Mouse (Mus musculus) testis, adult 2 months (tissue): Measurements from ENCODE around the gene Trpc6. TPM values are rescaled to one million over a fixed set of nuclear protein-coding genes. Genes with fewer than 3 reads are reported as not detected.

ENCODE experiments used
- H3K27ac ChIP-seq: fragments of 200-500 bp; 2 replicates; pipeline ENCODE4 v1.5.1; 2012; ENCODE audit warnings: low read depth, low read length; ENCODE audit not compliant: control insufficient read depth, insufficient read depth
- H3K27me3 ChIP-seq: fragments of 200-500 bp; 2 replicates; pipeline ENCODE4 v1.6.1; 2012; ENCODE audit warnings: mild to moderate bottlenecking, low read length, moderate library complexity; ENCODE audit not compliant: control insufficient read depth, insufficient read depth
- H3K36me3 ChIP-seq: fragments of 200-500 bp; 2 replicates; pipeline ENCODE4 v1.6.1; 2012; ENCODE audit warnings: mild to moderate bottlenecking, low read length; ENCODE audit not compliant: control insufficient read depth, insufficient read depth
- H3K4me1 ChIP-seq: fragments of 200-500 bp; 2 replicates; pipeline ENCODE4 v1.6.1; 2012; ENCODE audit warnings: low read length; ENCODE audit not compliant: control insufficient read depth, insufficient read depth
- H3K4me3 ChIP-seq: fragments of 200-500 bp; 2 replicates; pipeline ENCODE4 v1.5.1; 2012; ENCODE audit warnings: low read depth, mild to moderate bottlenecking, low read length, moderate library complexity, mixed read lengths; ENCODE audit not compliant: control insufficient read depth
- CTCF ChIP-seq: fragments of 200-500 bp; IDR thresholded peaks from 2 replicates; pipeline ENCODE4 v1.5.1; 2012; ENCODE audit warnings: low read depth, mild to moderate bottlenecking, inconsistent platforms, low read length, moderate library complexity; ENCODE audit not compliant: control insufficient read depth, insufficient read depth, insufficient replicate concordance
- POLR2A ChIP-seq: fragments of 200-500 bp; IDR thresholded peaks from 2 replicates; pipeline ENCODE4 v1.6.1; 2012; ENCODE audit warnings: low read depth, mild to moderate bottlenecking, inconsistent platforms, low read length, moderate library complexity; ENCODE audit not compliant: control insufficient read depth
- polyA plus RNA-seq: library from polyadenylated mRNA; depleted of rRNA; stranded (reverse); fragments of >200 nt; gene quantifications from 2 replicates; pipeline ENCODE4 v1.2.3, GENCODE M21; 2012

Gene Trpc6
- polyA plus RNA-seq, 1 experiment, result 0.02 TPM

DNA sequence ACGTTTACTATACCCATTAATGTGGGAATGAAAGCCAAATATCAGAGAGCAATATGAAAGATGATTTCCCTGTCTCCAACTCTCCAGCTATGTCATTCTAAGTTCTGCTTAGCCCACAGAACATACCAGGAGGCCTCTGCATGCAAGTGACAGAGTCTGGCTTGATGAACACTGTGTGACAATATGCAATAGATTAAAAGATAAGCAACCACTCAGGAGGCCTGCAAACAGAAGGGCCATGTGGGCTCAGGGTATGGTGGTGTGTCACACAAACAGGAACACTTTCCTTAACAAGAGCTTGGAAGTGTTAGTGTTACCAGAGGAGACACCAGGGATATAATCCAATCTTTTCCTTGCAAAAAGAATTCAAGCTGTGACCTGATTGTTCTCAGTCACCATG, 159.6 kb downstream of the Trpc6 start:
- Histone ChIP-seq H3K27ac (no peak overlapping the region), H3K27me3 (no peaks in the 10 kb centered on the region), H3K4me1 (no peaks in the 10 kb centered on the region), H3K36me3 (no peaks in the 10 kb centered on the region), H3K4me3 (no peak overlapping the region)
- TF ChIP-seq POLR2A (no peak), CTCF (no peak)

DNA sequence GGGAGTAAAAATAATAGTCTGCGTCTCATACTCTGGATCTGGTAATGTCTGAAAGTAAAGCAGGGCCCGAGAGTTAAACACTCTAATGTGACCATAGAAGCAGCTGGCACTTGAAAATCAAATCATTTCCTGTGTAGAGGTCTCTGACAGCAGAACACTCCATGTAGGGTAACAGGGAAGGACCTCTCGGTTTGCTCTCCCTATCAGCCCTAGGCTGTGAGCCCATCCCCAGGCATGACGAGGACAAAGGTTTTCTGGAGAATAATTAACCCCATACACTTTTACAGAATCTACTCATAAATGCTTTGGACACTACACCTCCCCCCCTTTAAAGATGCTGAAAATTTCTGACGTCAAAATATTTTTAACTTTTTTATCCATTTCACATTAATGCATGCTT, 160.0 kb downstream of the Trpc6 start:
- Histone ChIP-seq H3K4me1 (no peaks in the 10 kb centered on the region), H3K36me3 (no peaks in the 10 kb centered on the region), H3K4me3 (no peak overlapping the region), H3K27me3 (no peaks in the 10 kb centered on the region), H3K27ac (no peak overlapping the region)
- no peak for TF ChIP-seq CTCF
- no peak for TF ChIP-seq POLR2A

DNA sequence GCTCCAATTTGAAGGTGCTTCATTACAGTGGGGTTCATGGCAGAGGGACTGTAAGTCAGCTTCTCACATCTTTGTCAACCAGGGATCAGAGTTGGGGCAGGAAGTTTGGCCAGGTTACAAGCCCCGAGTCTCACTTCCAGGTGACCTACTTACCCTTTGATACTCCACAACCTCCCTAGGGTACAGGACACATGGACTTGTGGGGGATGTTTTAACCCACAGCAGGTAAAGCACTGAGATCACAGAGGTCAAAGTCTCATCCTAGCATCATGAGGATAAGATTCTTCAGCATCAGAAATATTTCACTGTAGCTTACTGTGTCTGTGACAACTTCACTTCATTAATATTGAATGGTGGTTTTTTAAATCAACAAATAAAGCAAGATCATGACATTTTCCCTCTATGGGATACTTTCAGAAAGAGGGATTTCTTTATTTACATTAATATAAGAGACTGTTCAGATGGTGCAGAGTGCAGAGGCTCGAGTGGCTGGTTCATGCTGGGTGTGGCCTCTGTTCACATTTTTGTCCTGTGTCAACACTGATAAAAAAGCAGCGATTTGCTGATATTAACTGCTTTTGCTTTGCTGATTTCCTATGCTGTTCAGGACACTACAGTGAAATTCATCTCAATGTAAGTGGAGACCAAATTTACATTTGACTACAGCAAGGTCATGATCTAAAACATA, 166.3 kb downstream of the Trpc6 start:
- no peak overlapping the region for H3K4me3 ChIP-seq
- TF ChIP-seq POLR2A (no peak), CTCF (no peak)
- H3K36me3 ChIP-seq, result no peaks in the 10 kb centered on the region
- no peak overlapping the region for H3K27ac ChIP-seq
- H3K4me1 ChIP-seq, result no peaks in the 10 kb centered on the region
- no peaks in the 10 kb centered on the region for H3K27me3 ChIP-seq

DNA sequence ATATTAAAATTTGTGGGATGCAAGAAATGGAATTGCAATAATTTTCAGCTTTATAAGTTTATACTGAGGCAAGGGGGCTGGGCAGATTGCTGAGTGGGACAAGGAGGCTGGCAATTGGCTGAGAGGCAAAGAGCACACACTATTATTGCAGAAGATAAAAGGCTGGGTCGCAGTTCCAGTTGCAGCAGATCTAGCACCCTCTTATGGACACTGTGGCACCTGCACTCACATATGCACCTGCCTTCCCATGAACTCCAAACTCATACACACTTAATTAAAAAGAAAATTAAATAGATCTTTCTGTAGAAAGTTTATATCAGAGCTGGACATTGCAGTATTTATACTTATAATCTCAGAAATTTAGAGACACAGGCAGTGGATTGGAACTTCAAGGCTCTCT, 175.1 kb downstream of the Trpc6 start:
- Histone ChIP-seq H3K36me3 (no peaks in the 10 kb centered on the region), H3K27me3 (no peaks in the 10 kb centered on the region), H3K4me1 (no peaks in the 10 kb centered on the region), H3K27ac (no peak overlapping the region), H3K4me3 (no peak overlapping the region)
- TF ChIP-seq POLR2A (no peak), CTCF (no peak)

DNA sequence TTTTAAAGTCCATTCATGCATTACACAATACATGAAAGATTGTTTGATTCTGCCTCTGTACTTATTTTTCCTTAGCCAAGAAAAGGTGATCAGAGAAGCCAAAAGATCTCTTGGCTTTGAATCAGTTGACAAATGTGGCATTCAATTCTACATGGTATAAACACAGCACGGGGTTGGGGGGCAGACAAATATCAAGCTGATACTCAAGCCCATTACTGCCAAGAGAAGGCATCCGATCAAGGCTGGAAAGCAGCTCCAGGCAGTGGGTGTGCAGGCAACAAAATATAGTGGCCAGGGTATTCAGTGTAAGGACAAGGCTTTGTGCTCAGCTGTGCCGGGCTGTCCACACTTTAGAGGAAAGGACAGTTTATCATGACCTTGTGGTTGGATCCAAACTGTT, 185.1 kb downstream of the Trpc6 start:
- no peaks in the 10 kb centered on the region for H3K27me3 ChIP-seq
- no peak overlapping the region for H3K27ac ChIP-seq

More for the DNA sequence above, 185.1 kb downstream of the Trpc6 start:
- H3K4me1 ChIP-seq, result no peaks in the 10 kb centered on the region
- TF ChIP-seq POLR2A (no peak), CTCF (no peak)
- H3K4me3 ChIP-seq, result no peak overlapping the region
- H3K36me3 ChIP-seq, result no peaks in the 10 kb centered on the region
